Mouse (Mus musculus) cerebellum, adult 18-20 months (tissue): ENCODE results near the gene Aco2.

ENCODE experiments used
- DNase-seq, 2 experiments: peaks; one replicate each; pipeline ENCODE4 v3.0.0; 2021

Aco2 gene

GRCm38 (mm10) chr15:81872262-81873136 lies at the start of gene Aco2:
Gene Aco2, plus strand, starts transcription at chr15:81872309.
- peak; percentile 98 to 99 for DNase-seq

- no peak for DNase-seq
These were observed 49.5 kb upstream of the Aco2 start for GRCm38 (mm10) chr15:81822631-81823030.

GRCm38 (mm10) chr15:81824832-81825231 lies 47.3 kb upstream of the Aco2 start:
- DNase-seq, result no peak

- no peak for DNase-seq
These were observed 43.5 kb upstream of the Aco2 start for GRCm38 (mm10) chr15:81828426-81829207.

GRCm38 (mm10) chr15:81829208-81829580 lies 42.9 kb upstream of the Aco2 start:
- DNase-seq, result no peak

- no peak for DNase-seq
These were observed 41.6 kb upstream of the Aco2 start for GRCm38 (mm10) chr15:81830530-81830929.

- DNase-seq, result peak; percentile 94 to 96
These were observed 40.8 kb upstream of the Aco2 start for GRCm38 (mm10) chr15:81831136-81831825.

GRCm38 (mm10) chr15:81832219-81832618 lies 39.9 kb upstream of the Aco2 start:
- no peak for DNase-seq

GRCm38 (mm10) chr15:81833481-81833880 lies 38.6 kb upstream of the Aco2 start:
- DNase-seq, result no peak

- peak; percentile 62 to 66 for DNase-seq
These were observed 37.8 kb upstream of the Aco2 start for GRCm38 (mm10) chr15:81834171-81834841.

- DNase-seq, result peak in 1 of 2 experiments; percentile 29
These were observed 36.9 kb upstream of the Aco2 start for GRCm38 (mm10) chr15:81835007-81835880.

GRCm38 (mm10) chr15:81836124-81836821 lies 35.8 kb upstream of the Aco2 start:
- peak; percentile 88 to 91 for DNase-seq

- peak in 1 of 2 experiments; percentile 54 for DNase-seq
These were observed 34.9 kb upstream of the Aco2 start for GRCm38 (mm10) chr15:81836966-81837920.

- DNase-seq, result no peak
These were observed 33.4 kb upstream of the Aco2 start for GRCm38 (mm10) chr15:81838554-81839235.

GRCm38 (mm10) chr15:81839634-81840033 lies 32.5 kb upstream of the Aco2 start:
- DNase-seq, result peak; percentile 97 to 98

- DNase-seq, result no peak
These were observed 31.8 kb upstream of the Aco2 start for GRCm38 (mm10) chr15:81840306-81840705.

- DNase-seq, result no peak
These were observed 29.8 kb upstream of the Aco2 start for GRCm38 (mm10) chr15:81842275-81842674.

GRCm38 (mm10) chr15:81845033-81845625 lies 27.0 kb upstream of the Aco2 start:
- DNase-seq, result no peak

- no peak for DNase-seq
These were observed 26.4 kb upstream of the Aco2 start for GRCm38 (mm10) chr15:81845724-81846123.
